Mouse (Mus musculus): ENCODE measurements around the gene Plk5. TPM values are rescaled to one million over a fixed set of nuclear protein-coding genes. Genes with fewer than 3 reads are reported as not detected.

The Plk5 gene
- total RNA-seq, 2 experiments from 2014 or later: 0.18 to 0.36 TPM

DNA sequence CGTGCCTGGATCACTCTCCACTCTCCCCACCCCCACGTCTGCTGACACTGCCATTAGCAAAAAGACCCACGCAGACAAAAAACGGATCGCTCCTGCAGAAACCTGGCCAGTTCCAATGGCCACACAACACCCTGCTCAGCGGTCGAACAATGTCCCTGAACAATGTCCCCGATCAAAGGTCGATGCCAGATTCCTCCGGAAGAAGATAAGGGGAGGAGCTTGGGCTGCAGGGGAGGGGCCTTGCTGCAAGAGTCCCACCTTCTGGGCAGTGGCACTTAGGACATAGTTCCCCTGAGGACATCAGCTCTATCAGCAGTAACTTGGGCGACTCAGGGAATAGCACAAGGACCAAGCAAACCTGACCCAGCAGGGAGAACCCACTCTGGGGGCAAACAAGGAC lies 4.4 kb upstream of the Plk5 start:
- DNase-seq (ENCODE audit: low spot score): no peak
- intact Hi-C loops (cut with DNase I): loop anchor here (1.0 kb wide), 1 partner anchor 21 kb away; no protein-coding TSS in a partner anchor

DNA sequence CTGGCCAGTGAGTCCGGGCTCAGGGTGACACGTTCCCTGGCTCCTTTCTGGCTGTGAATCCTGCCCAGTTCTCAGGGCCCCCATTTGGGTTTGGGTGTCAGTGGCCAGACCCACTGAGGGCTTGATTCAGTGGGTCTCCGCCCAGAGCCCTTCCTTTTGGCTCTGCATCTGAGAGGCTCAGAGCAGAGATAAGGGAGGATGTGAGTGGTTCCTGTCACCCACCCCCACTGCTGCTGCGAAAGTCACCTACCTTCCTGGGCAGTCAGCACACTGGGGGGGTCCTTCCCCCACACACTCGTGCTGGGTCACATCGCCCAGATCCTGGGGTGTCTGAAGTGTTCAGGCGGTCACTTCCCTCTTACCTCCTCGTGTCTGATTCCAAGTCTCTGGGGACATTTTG lies 3.5 kb upstream of the Plk5 start:
- intact Hi-C loops (cut with DNase I): loop anchor here (1.0 kb wide), 1 partner anchor 21 kb away; no protein-coding TSS in a partner anchor
- no peak for DNase-seq (ENCODE audit: low spot score)

DNA sequence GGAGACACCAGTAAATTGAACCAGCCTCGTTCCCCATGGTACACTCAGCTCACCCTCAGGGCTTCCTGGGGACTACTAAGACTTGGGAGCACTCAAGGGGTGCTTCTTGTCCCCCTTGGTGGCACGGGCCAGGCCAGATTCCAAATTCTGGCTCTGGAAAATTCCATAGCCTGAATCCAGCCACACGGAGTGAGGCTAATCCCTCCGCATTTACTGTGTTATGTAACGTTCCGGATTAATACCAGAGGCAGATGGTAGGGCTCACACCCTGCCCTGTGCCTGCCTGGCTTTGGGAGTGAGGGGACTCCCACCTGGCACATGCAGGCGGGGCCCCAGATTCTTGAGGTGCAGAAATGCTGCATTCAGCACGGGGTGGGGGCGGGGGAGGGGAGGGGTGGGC lies 828 bp upstream of the Plk5 start:
- no peak for DNase-seq (ENCODE audit: low spot score)
- intact Hi-C loops (cut with DNase I): no loop called here

DNA sequence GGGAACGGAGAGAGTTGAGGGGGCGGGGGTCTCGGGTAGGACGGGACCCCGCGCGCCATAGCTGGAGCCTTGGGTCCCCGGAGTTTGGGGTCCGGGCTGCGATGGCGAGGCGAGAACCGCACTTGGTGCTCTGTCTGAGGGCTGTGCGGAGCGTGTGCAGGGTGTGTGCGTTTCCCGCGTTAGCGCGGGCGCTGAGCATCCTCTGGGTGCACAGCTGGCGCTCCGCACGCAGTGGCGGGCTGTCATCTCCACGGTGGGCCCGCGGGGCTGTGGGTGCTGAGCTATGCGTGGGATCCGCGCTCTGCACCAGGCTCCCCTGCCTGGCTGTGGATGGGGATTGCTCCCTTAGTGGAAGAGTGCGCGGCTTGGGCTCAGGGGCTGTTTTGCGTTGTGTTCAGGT lies 478 bp downstream of the Plk5 start:
- no peak for DNase-seq (ENCODE audit: low spot score)
- intact Hi-C loops (cut with DNase I): no loop called here

DNA sequence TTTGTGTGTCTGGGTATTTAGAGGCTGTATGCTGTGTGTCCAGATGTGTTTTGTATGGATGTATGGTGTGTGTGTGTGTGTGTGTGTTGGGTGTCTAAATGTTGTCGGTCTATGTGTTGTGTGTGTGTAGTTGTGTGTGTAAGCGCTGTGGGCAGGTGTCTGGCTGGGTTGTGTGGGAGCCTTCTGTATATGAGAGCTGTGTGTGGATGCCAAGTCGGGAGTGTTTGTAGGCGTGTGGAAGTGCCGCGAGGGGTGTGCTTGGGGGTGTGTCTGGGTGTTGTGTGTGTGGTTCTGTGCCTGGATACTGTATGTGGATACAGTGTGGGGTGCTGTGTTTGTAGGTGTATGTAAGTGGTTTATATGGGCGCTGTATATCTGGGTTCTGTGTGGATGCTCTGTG lies 1.1 kb downstream of the Plk5 start:
- DNase-seq (ENCODE audit: low spot score): no peak
- intact Hi-C loops (cut with DNase I): no loop called here

DNA sequence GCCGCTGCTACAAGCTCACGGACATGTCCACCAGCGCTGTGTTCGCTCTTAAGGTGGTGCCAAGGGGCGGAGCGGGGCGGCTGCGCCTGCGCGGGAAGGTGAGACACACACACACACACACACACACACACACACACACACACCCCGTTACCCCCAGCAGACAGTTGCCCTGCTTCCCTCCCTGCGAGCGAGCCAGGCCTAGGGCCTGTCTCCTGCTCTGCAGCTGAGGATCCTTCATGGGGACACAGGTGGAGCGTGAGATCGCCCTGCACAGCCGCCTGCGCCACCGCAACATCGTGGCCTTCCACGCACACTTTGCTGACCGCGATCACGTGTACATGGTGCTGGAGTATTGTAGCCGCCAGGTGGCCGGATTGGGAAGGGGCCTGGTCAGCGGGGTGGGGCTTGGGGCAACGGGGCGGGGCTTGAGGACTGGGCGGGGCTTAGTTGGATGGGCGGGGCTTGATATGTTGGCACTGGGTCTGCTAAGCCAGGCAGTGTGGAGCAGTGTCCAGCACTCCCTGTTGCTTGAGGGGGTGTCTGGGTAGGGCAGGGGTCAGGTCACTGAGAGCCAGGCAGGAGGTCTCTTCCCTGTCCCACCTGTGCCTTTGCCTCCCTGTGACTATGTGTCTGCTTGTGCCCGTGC lies 1.9 kb downstream of the Plk5 start:
- intact Hi-C loops (cut with DNase I): no loop called here
- DNase-seq (ENCODE audit: low spot score): no peak

DNA sequence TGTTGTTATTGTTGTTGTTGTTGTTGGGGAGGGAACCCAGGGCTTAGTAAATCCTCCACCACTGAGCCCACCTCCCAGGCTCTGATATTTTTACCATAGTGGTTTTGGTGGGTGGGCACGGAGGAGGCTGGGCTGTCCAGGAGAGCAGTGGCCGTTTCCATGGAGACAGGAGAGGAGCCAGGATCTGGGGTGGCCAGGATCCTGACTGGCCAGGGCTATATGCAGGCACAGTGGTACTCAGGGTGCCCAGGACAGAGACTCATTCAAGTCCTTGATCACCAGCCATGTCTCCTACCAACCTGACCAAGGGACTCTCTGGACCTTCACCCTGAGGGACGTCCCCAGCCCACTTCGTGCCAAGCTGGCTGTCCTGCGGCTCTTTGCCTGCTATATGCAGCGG lies 7.5 kb downstream of the Plk5 start:
- DNase-seq (ENCODE audit: low spot score): no peak
- intact Hi-C loops (cut with DNase I): no loop called here

DNA sequence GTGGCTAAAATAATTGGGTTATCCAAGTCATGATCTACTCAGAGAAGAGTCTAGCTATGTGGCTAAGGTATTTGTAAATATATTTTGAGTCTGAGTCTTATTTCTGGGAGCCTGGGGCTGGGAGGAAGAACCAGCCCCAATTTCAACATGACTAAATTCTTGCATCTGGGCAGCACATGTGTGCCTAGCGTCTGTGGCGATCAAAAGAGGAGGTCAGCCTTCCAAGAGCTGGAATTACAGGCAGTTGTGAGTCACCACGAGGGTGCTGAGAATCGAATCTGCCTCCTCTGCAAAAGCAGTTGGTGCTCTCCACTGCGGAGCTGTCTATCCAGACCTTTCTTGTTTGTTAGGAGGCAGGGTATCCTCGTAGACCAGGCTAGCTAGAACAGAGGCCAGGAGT lies 9.5 kb downstream of the Plk5 start:
- intact Hi-C loops (cut with DNase I): no loop called here
- DNase-seq (ENCODE audit: low spot score): no peak

DNA sequence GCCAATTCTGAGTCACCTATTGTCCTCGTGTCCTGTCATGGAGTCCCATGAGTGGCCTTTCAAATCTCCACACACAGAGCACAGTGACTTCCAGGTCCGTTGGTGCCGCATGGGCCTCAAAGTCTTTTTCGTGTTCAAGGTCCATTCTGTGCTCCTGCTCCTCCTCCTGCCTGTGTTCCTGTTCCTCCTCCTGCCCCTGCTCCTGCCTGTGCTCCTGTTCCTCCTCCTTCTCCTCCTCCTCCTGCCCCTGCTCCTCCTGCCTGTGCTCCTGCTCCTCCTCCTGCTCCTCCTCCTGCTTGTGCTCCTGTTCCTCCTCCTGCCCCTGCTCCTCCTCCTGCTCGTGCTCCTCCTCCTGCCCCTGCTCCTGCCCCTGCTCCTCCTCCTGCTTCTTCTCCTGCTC lies 11.7 kb downstream of the Plk5 start:
- intact Hi-C loops (cut with DNase I): no loop called here
- DNase-seq (ENCODE audit: low spot score): no peak

DNA sequence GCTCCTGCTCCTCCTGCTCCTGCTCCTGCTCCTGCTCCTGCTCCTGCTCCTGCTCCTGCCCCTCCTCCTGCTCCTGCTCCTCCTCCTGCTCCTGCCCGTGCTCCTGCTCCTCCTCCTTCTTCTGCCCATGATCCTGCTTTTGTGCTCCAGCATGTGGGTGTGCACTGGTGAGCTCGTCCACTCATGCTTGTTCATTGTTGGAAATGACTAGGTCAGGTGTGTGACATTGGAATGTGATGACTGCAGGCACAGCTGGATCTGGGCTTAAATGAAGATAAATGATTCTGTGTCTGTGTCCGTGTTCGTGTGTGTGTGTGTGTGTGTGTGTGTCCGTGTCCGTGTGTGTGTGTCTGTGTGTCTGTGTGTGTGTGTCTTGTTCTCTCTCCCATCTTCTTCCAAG lies 12.1 kb downstream of the Plk5 start:
- intact Hi-C loops (cut with DNase I): no loop called here
- no peak for DNase-seq (ENCODE audit: low spot score)

DNA sequence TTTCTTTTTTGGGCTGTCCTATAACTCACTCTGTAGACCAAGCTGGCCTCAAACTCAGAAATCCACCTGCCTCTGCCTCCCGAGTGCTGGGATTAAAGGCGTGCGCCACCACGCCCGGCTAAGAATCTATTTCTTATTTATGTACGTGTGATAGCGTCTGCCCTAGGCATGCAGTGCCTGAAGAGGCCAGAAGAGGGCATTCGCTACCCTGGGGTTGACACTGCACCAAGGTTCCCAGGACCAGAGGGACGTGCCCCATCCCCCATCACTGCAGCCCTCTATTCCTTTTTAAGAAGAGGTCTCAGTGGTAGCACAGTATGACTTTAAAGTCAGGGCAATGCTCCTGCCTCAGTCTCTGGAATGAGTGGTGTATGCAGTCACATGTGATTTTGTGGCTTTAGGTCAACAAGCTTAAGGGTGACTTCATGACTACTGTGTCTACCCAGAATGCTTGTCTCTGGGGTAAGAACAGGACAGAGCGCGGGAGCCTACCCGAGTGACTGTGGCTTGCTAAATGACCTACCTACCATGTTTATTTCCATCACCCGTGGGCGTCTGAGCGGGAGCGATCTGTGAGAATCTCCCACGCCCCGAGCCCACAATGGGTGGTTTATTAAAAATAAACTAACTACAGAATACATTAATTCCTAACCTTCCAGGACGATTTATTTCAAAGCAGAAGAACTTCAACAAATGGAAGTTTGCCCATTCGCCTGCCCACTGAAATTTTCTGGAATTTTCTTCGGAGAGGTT lies 13.9 kb downstream of the Plk5 start:
- intact Hi-C loops (cut with DNase I): loop anchor here (10.0 kb wide), 1 partner anchor 195 kb away; the partner anchor contains the start of genes 1600002K03Rik and Efna2
- no peak for DNase-seq (ENCODE audit: low spot score)

DNA sequence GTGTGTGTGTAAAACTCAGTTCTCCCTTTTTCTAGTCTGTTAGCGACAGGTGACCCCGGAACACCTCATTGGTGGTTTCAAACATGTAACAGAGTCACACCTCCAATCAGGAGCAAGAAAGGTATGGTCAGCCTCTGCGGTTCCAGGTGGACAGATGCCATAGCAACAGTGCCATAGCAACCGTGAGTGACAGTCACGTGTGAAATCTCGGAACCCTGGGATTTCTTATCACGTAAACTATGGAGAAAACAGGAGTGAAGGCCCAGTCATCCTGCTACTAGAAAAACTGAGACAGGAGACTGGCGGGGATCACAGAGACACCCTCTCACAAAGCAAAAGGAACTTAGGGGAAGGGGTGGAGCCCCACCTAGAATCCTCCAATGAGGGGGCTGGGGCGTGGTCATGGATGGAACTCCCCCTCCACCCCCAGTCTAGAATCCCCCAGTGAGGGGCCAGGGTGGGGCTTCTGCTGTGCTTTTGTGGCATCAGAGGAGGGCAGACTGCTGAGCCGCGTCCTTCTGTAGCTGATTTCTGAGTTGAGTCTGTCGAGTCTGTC lies 15.2 kb downstream of the Plk5 start:
- no peak for DNase-seq (ENCODE audit: low spot score)
- intact Hi-C loops (cut with DNase I): loop anchor here (10.0 kb wide), 1 partner anchor 197 kb away; the partner anchor contains the start of genes 1600002K03Rik and Efna2

DNA sequence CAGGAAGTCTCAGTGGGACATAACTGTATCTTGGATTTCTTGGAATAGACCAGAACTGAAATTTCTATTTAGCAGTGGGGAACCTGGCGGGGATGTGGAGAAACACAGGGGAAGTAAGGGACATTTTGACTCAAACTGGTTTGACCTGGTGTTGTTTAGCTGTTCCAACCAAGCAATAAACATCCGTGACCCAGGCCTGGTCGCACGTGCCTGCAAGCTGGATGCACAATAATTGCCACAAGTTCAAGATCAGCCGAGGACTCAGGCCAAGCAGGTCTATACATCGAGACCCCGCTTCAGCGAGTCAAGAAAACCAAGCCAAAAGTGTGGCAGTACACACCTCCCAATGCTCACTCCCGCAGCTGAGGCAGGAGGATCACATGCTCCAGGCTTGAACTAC lies 15.7 kb downstream of the Plk5 start:
- intact Hi-C loops (cut with DNase I): loop anchor here (10.0 kb wide), 1 partner anchor 197 kb away; the partner anchor contains the start of genes 1600002K03Rik and Efna2
- no peak for DNase-seq (ENCODE audit: low spot score)

DNA sequence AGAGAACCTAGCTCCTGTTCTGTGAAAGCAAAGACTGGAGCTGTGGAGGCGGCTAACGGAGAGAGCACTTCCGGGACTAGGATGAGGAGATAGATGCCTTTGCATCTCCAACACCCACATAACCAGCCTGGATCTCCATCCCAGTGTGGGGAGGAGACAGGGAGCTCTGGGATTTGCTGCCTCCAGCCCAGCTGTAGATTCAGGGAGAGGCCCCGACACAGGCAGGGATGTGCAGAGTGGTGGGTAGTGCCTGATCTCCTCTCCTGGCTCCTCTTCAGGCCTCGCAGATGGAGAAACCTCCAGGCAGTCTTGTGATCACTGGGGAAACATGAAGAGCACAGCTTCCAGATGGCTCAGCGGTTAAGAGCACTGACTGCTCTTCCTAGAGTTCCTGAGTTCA lies 16.4 kb downstream of the Plk5 start:
- DNase-seq (ENCODE audit: low spot score): no peak
- intact Hi-C loops (cut with DNase I): loop anchor here (1.0 to 10.0 kb wide), 2 partner anchors 20 to 198 kb away; partner anchors contain the start of genes 1600002K03Rik and Efna2

DNA sequence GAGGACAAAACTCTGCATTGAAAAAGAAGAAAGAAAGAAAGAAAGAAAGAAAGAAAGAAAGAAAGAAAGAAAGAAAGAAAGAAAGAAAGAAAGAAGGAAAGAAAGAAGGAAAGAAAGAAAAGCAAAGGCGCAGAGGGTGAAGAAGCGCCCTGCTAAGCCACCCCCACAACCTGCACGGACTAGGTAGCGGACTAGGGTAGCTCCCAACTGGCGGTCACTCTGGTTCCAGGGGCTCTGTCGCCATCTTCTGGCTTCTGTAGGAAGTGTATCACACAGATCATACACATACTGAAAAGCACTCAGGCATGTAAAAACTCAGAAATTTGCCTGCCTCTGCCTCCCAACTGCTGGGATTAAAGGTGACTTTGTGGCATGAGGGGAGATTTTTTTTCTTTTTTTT lies 17.8 kb downstream of the Plk5 start:
- intact Hi-C loops (cut with DNase I): loop anchor here (1.0 to 10.0 kb wide), 3 partner anchors 33 to 199 kb away; partner anchors contain the start of genes 1600002K03Rik, Apc2 and Efna2
- no peak for DNase-seq (ENCODE audit: low spot score)

DNA sequence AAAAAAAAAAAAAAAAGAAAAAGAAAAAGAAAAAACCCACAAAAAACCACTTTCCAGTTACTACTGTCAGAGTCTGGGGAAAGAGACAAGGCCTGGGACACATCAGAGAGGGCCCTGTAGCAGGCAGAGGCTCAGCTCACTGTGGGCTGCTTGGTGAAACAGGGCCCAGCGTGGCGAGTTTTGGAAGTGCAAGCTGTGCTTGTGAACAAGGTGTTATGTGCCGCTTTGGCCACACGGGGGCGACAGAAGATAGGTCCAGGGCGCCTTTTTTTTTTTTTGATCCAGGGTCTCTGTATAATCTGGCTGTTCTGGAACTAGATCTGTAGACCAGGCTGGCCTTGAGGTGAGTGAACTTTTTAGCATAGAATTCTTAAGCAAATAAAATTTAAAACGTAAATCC lies 19.9 kb downstream of the Plk5 start:
- intact Hi-C loops (cut with DNase I): loop anchor here (10.0 kb wide), 1 partner anchor 201 kb away; the partner anchor contains the start of genes 1600002K03Rik and Efna2
- DNase-seq (ENCODE audit: low spot score): peak; percentile 68

DNA sequence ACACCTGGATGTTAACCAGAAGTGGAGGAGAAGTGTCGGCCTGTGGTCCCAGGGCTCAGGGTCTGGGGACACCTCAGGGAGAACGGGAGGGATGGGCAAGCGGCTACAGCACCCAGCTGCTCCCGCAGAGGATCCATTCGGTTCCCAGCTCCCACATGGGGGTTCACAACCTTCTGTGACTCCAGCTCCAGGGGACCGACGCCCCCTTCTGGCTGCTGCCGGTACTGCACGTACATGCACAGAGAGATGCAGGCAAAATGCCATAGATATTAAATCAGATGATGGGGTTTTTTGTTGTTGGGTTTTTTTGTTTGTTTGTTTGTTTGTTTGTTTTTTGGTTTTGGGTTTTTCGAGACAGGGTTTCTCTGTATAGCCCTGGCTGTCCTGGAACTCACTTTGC lies 21.5 kb downstream of the Plk5 start:
- no peak for DNase-seq (ENCODE audit: low spot score)
- intact Hi-C loops (cut with DNase I): loop anchor here (2.0 to 10.0 kb wide), 2 partner anchors 59 to 203 kb away; partner anchors contain the start of genes 1600002K03Rik and Efna2

DNA sequence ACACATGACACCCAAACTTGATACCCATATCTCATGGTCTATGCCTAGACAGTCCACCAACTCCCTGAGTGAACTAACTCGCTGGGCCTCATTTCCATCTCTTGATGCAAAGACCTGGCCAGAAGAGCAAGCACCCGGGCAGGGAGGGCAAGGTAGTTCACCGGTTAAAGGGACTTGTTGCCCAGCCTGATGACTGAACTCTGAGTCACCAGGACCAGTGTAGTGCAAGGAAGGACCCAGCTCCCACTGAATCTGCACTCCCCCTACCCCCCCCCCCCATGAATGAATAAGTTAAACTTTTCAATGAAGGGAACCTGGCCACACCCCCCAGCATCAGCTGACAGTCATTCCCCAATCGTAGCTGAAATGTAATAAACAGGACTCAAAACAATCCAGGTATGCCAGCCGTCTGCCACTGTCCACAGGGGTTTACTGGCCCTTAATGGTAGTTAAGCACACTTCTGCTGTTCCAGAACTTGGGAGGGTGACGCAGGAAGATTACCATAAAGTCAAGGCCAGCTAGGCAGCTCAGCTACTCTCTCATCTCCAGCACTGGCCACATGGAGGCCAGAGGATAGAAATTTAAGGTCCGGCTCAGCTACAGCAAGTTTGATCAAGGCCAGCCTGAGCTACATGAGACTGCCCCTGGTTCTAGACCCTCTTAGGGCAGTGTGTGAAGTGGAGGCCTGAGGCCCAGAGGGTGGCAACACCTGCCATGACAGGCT lies 26.5 kb downstream of the Plk5 start:
- intact Hi-C loops (cut with DNase I): no loop called here
- DNase-seq (ENCODE audit: low spot score): no peak

DNA sequence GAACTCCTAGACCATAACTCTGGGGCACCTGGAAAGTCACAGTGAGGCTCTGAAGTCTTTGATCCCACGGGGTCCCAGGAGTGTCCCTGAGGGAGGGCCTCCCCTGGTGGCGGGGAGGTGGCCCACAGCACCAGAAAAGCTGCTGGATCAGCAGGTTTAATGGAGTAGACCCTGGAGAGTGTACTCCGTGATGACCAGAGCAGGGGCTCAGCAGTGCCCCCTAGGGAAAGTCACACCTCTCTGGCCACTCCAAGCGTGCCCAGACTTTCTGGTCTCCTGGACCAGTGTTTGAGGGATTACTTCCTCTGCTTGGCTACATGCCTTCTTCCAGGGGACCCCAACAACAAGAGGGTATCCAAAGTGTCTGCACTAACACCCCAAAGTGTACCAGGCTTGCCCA lies 27.2 kb downstream of the Plk5 start:
- no peak for DNase-seq (ENCODE audit: low spot score)
- intact Hi-C loops (cut with DNase I): no loop called here

DNA sequence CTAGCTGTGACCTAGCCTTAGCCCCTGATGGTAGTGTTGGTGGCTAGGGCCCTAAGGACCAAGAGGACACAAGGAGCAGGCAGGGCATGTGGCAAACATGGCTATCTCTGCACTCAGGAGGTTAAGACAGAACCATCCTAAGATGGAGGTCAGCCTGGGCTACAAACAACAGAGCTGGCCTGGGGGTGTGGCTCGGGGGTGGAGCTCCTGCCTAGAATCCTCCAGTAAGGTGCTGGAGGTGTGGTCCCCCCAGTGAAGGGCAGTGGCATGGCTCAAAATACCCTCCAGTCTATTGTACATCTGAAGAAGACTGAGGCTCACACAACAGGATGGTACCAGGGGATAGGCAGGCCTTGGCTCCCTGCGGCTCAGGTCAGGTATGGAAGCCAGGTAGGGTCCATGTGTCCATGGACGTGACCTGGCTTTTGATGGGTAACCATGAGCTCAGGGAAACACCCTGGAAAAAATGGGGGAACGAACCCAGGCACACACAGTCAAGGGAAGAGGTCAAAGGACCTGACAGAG lies 27.9 kb downstream of the Plk5 start:
- no peak for DNase-seq (ENCODE audit: low spot score)
- intact Hi-C loops (cut with DNase I): no loop called here
